Mouse (Mus musculus) thymus, postnatal 10 days (tissue): ENCODE measurements around the gene Suz12.
"Not testable (repeated sequence)": the region's sequence is repeated elsewhere in the genome, so short reads cannot be mapped to it uniquely, and the experiment has no call there.

Source experiments
- DNase-seq, 2 experiments: peaks; one replicate each; pipeline ENCODE4 v3.0.0; 2021; ENCODE audit warnings: low spot score in 2 of 2

The Suz12 gene

DNA sequence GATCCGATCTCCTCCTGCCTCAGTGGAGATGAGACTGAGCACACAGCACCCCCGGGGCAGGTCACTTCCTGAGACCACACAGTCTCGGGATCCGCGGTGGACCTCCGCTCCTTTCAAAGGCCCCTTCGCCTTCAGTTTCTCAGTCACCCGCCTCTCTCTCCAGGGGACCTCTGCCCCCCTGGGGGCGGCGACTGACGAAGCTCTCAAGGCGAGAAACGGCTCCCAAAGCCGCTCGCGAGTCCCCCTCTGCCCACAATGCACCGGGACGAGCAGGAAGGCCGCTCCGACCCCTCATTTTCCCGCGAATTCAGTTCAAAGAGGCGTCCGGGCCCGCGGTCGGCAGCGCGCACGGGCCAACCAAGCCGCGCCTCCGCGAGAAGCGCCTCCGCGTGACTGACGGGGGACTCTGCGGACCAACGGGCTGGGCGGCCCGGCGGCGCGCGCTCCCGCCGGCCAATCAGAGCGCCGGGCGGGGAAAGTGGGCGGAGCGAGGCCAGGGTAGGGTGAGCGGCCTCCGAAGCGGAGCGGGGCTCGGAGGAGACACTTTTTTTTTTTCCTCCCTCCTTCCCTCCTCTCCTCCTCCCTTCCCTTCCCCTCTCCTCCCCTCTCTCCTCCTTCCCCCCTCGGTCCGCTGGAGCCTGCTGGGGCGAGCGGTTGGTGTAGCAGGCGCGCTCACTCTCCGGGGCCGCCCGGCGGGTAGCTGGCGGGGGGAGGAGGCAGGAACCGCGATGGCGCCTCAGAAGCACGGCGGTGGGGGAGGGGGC lies at the start of gene Suz12:
Suz12 (plus strand) TSS at position 515 of the 764 bp plus-strand sequence.
- peak; percentile 92 to 95 for DNase-seq

DNA sequence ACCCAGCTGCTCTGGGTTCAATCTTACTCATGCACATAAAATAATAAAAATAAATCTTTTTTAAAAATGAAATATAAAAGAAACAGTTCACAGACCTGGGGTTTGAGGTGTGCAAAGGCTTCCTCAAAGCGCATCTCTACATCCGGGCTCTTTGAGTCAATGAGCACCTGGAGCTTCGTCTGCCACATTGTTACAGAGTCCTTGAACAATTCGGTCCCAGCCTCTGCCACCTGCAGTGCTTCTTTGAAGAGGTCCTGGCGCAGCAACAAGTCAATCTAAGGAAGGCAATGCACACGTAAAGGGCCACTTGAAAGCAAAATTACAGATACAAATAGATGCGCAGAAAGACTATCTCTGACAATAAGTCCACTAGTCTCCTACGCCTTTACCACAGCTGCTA lies 49.8 kb upstream of the Suz12 start:
- DNase-seq, result no peak

DNA sequence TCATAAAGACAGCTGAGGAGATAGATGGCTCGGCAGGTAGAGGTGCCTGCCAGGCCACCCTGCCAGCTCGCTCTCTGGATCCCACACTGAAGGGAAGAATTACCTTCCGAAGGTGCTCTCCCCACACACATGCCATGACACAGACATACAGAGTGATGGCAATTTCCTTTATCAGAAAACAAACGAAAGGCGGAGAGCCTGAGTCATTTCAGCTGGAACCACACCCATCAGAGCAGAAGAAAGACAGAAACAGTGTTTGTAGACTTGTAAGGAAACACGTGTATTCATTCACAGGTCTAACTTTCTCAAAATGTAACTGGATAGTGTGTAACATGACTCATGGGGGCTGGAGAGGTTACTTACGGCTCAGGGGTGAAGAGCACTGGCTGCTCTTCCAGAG lies 49.3 kb upstream of the Suz12 start:
- DNase-seq, result no peak

DNA sequence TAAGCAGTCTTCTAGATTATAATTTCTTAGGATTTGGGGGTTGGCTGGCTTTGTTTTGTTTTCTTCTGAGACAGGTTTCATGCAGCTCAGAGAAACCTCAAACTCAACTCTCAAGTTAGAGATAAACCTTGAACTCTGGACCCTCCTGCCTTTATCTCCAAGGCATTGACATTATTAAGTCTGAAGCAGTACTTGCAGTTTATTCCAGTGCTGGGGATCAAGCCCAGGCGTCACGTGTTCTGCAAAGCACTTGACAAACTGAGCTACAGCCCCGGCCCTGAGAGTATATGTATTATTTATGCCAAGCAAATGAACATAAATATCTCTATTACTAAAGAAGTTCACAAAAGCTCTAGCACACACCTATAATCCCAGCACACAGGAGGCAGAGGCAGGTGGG lies 45.6 kb upstream of the Suz12 start:
- no peak for DNase-seq

DNA sequence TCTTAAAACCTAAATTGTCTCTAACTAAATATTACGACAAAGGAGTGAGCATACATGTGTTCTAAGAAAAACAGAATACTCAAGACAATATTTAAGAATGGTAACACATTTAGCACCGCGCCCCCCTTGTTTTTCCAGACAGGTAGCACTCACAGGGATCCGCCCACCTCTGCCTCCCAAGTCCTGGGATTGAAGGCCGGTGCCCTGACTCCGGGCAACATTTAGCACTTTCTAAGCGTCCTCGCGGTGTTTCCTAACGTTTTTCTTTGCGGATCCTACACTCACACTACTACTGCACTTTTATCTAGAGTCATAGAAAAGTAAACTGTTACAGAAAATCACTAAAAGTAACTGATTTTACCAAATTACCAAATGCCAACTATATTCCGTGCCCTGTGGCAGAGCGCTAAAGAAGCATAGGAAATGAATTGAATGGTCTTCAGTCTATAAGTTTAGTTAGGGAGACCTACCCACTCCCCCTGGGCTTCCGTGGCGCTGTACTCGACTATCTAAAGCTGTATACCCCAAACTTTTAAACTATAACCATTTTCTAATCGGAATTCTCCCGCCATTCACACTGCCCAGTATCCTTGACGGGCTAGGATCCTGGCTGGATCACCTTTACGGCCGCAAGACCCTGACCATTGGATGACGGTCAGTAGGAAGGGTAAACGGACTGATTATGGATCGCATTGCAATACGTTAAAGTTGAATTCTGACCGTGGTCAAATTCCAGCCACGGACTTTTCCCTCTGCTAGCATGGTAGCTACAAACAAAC lies 31.4 kb upstream of the Suz12 start:
- DNase-seq, result peak in 1 of 2 experiments; percentile 7

DNA sequence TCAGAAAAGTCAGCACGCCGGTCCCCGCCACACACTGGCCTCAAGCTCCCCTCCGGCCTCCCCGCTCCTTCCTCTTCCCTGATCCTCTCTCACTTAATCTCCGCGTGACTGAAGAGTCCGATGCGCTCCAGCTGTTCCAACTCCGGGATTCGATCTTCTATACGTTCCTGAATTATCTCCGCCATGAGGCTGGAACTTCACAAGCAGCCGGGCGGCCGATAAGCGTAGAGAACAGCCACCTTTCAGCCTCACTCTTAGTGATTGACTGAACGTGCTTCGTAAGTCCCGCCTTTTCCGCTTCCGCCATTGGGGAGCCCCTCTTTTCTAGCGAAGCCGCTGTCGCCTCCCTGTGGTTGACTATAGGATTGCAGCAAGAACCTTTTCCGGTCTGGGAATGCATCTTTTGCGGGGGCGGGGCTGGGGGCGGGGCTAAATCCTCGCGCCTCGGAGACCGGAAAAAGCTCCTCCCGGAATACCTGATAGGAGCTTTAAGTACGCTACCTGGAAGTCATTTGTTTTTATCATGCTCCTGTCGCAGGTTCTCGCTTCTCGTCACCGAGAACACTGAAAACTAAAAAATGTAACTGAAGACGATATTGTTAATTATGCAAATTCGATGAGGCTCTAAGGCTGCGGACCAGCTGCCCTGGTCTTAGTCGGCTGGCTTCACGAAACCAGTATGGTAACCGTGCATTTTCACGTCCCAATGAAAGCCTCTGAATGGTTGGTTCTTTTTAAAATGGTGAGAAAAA lies 30.6 kb upstream of the Suz12 start, which contains the start of gene Utp6:
Utp6 (minus strand) TSS at position 266 of the 752 bp plus-strand sequence.
- DNase-seq, result peak; percentile 98 to 100

DNA sequence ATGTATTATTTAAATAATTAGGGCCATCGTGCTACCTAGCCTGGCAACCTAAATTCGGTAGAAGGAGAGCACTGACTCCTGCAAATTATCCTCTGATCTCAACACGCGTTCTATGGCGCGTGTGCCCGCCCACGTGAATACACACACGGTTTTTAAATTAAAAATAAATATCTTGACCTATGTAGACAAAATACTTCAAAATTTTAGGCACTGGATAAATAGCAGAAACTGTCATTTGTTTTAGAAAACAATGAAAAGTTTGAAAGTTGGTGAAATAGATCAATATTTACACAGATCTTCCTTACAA lies 30.1 kb upstream of the Suz12 start:
- DNase-seq, result no peak

DNA sequence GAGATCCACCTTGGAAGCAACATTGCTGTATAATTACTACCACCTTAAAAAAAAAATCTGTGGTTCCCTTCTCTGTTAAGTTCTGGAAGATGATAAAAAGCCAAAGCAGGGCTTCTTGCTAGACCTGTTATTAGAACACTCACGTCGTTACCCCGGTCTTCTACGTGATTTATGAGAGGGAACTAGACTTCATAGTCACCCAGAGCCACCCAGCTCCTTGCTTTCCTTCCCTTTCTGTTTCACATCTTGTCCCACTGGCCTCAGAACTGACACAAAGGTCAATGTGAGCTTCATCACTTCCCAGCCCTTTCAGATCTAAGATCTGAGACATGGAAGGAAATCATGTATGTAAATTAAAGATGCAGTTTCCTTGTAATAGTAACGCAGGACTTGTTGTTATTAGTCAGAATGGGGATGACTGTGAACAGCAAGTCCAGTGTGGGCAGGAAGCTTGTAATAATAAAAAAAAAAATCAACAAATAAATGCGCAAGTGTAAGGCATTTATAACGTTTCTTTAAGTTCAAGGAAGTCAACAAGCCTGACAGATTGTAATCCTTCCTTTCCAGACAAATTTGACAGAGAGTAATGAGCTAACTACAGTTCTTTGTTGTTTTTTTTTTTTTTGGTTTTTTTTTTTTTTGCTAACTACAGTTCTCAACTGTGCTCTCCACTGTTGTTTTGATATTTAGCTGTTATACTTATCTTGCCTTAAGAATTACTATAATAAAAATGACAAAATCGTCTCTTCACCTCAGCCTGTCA lies 29.5 kb upstream of the Suz12 start:
- no peak for DNase-seq

DNA sequence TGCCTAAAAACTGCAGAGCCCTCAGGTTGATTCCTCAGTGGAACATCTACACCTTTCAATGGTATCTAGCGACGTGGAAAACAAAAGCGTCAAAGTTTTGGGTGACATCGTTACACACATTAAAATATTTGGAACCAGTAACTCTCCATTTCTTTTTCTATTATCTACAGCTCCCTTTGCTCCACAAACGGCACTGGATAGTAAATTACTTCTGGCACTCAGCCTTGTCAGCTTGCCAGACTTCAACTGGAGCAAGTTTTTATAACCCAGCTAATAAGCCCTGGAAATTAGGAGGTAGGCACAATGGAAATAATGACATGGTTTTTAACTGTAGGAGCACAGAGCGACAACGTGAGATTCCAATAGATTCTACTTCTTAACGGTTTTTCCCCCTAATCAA lies 27.0 kb upstream of the Suz12 start:
- DNase-seq, result no peak

DNA sequence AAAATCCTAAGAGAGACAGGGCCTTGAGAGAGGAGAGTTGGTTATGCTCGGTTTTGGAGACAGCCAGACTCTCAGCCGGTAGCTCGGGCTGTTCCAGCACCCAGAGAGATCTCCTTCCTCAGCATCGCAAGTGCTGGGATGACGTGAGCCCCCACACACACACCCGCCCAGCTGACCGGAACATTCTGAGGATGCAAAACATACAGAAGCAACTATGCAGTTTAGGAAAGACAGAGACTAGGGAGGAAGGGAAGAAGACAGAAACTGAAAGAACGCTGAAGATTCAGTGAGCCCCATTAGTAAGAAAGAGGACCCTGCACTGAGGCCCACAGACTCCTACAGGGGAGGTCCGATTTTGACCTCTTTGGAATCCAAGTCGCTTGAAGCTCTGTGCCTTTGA lies 25.2 kb upstream of the Suz12 start:
- DNase-seq, result no peak

DNA sequence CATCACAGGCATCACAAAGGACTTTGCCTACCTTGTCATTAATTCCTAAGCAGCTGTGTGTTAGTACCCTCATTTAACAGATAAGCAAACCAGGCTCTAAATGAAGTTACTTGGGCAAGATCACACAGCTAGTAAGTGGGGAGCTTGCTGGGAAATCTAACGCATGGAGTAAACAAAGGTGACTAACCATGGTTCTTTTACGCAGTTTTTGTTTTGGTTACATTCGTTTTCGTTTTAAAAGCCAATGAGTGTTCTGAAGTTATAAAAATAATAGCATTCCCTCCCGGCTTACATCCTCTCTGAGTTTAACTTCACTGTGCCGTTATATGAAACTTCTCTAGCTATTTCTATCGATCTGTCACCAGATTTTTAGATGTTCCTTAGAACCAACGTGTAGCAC lies 19.8 kb upstream of the Suz12 start:
- DNase-seq, result no peak

DNA sequence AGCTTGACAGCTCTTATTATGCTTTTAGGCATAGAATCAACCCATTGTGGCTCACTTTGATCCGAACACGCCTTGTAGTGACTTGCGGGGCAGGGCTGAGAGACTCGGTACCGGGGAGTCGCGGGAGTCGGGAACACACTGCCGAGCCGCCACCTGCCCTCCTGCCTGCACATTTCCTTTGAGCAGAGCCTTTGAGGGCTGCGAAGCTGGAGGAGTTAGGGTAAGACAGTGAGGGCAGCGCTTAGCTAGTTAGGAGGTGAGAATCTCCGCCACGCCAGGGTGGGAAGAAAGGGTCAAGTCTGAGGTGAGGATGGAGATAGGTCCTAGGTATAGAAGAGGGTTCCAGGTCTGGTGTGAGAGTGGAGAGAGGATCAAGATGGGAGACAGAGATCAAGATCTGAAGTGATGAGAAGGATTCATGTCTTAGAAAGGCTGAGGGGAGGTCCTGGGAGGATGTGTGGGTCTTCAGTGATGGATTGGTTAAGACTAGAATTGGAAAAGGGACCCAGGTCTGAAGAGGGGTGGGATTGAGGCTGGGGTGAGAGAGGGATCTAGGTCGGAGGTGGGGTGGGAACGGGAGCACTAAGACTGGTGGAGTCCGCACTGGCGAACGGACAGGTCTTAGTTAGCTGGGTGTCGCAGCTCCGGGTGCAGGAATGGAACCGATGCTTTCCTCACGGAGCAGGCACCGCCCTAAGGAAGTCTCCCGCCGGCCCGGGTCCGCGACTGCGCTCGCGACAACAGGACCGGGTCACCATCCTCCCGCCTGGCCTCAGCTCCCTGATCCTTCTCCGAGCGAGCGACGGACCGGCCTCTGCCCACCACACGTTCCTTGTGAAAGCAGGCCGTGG lies 19.1 kb upstream of the Suz12 start:
- peak in 1 of 2 experiments; percentile 22 for DNase-seq

DNA sequence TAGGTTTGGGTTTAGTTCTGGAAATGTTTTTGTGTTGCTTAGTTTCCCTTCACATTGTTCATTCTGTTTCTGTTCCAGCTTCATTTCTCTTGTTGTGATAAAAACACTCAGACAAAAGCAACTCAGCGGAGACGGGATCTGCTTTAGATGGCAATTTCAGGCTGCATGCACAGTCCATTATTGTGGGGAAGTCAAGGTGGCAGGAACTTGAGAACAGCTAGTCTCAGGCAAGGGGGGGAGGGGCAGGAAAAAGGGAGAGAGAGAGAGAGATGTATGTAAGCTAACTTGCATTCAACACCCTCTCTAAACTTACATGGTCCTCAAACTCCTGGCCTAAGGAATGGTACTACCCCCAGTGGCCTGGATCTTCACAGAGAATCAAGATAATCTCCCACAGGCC lies 17.5 kb upstream of the Suz12 start:
- no peak for DNase-seq

DNA sequence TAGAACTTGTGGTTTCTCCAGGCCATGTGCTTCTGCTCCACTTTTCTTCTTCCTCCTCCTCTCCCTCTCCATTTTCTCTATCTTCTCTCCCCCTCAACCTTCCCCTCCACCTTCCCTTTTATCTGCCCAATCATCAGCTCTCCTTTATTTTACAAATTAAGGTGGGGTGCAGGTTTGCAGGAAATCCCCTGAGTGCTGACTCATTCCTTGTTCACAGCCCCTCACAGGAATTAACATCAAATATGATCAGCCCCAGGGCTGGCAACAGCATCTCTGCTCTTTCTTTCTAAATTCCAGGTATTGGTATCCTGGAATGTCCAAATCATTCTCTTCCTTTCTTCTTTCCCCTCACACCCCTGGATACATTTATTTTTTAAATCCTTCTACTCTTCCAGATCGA lies 16.7 kb upstream of the Suz12 start:
- no peak for DNase-seq

DNA sequence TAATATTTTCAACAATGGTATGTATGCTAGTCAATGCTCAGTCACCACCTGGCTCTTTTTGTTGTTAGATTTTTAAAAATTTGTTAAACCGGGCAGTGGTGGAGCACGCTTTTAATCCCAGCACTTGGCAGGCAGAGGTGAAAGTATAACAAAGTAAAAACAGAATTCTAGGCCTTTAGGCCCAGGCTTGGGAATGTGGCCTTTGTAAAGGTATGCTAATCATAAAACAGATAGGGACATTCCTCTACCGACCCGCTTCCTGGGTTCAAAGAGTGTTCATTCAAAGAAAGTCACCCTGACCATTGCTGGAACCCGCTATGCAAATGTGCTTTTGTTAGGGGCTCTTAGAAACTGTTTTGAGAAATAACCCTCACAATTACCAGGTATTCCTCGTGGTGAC lies 16.3 kb upstream of the Suz12 start:
- DNase-seq, result not testable (repeated sequence)

DNA sequence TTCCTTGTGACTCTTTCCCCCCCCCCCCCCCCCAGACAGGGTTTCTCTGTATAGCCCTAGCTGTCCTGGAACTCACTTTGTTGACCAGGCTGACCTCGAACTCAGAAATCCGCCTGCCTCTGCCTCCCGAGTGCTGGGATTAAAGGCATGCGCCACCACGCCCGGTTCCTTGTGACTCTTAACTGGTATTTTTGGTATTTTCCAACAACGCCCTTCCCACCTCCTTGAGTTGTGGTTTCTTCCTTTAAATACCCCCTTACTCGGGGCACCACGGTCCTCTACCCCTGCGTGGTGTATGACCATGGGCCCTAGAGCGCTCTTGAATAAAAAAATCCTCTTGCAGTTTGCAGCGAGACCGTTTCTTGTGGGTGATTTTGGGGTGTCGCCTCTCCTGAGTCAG lies 15.8 kb upstream of the Suz12 start:
- DNase-seq, result not testable (repeated sequence)

DNA sequence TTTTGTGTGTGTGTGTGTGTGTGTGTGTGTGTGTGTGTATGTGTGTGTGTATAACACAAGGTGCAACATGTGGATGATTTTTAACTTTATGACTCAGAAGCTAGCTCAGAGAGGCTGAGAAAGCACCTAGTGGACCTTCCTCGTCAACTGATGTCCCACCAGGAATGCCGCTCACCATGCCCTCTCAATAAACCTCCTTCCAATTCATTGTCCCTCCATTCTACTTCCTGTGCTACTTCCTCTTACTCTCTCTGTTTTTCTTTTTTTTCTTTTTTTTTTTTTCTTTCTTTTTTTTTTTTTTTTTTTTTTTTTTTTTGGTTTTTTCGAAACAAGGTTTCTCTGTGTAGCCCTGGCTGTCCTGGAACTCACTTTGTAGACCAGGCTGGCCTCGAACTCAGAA lies 15.2 kb upstream of the Suz12 start:
- DNase-seq, result not testable (repeated sequence)

DNA sequence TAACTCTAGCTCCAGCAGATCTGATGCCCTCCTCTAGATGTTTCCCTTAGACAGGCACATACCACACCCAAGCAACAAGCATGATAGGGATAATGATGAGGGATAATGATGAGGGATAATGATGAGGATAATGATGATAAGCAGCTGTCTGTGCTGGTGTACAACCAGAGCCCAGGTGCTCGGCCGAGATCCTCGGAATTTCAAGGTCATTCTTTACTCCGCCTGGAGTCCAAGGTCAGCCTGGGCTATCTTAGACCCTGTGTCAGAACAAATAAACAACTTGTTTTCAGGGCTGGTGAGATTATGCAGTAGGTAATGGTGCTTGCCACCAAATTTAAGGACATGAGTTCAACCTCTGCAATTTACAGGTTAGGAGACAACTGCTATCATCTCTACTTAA lies 6.0 kb upstream of the Suz12 start:
- no peak for DNase-seq

DNA sequence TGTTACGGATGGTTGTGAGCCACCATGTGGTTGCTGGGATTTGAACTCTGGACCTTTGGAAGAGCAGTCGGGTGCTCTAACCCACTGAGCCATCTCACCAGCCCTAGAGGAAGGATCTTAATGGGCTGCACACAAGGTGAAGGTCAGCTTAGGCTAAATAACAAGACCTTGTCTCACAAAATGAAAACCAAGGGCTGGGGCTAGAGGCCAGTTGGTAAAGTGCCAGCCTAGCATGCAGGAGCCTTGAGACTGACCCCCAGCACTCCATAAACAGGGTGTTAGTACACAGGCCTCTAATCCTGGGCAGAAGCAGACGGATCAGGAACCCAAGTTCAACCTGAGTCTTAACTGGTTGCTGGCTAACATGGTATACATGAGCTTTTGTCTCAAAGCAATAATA lies 5.0 kb upstream of the Suz12 start:
- DNase-seq, result no peak

DNA sequence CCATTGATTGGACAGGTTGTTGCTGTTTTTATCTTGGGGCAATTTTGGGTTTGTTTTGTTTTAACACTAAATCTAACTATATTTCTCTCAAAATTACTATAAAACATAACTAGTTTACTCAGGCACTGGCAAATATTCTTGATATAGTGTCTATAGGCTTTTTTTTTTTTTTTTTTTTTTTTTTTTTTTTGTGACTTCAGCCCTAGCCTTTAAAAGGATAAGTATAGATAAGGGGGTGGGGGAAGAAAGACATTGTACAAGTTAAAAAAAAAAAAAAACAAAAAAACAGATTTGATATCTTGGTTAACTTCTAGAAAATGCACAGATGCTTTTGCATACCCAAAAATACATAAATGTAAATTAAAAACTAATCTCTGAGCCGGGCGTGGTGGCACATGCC lies 2.8 kb upstream of the Suz12 start:
- no peak for DNase-seq

DNA sequence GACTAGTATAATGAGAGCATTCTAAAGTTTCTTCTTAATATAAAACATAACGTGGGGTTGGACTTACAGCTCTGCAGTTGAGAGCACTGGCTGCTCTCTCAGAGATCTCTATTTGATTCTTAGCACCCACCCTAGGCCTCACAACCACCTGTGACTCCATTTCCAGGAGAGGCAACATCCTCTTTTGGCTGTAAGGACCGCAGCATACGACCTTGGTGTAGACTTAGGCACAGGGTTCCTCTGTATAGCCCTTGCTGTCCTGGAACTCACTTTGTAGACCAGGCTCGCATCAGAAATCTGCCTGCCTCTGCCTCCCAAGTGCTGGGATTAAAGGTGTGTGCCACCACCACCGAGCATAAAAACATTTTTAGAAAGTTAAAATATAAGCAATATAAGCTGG lies 1.3 kb upstream of the Suz12 start:
- no peak for DNase-seq
